Mouse (Mus musculus) lung, adult 2 months (tissue): Measurements from ENCODE around the gene Gpr137.

Experiments
- CTCF ChIP-seq: fragments of 200-500 bp; IDR thresholded peaks from 2 replicates; pipeline ENCODE4 v1.5.1; 2011; ENCODE audit warnings: mild to moderate bottlenecking, low read length, control low read depth; ENCODE audit not compliant: insufficient read depth
- POLR2A ChIP-seq: fragments of 200-500 bp; IDR thresholded peaks from 2 replicates; pipeline ENCODE4 v1.6.1; 2011; ENCODE audit warnings: low read depth, mild to moderate bottlenecking, control low read depth, low read length, borderline replicate concordance; ENCODE audit errors: extremely low read depth

DNA sequence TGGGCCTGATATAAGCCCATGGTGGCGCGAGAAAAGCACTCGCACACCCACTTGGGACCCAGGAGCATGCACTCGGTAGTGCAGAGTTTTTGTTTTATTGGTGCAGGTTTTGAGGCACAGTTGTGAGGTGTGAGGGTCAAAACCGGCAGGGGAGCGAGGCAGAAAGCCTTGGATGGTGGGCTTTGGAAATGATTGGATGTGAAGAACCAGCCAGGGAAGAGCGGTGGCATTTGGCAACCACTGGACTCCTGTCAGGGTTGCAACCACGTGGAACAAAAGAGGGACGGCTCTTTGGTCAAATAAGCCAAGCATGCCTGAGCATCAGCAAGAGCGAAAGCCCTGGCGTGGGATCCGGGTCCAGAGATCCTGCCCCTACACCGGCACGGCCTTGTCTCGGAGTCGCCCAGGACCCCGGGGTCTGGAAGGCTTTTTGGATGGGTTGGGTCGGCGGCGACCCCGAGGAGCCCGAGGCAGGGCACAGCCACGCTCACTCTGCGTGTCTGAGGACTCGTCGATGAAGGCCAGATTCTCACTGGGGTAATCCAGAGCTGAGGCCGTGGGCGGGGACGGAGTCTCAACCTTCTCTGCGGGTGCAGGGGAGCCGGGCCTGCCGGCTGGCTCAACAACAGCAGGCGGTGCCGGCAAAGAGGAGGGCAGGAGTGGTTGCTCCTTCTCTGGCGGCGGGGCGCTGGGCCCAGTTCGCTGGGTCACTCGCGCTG is 16.5 kb downstream of the Gpr137 start:
- TF ChIP-seq CTCF, result no peak
- no peak for TF ChIP-seq POLR2A
